9 mouse cellular contexts compared by ENCODE assay signal in the genomic region with DNA sequence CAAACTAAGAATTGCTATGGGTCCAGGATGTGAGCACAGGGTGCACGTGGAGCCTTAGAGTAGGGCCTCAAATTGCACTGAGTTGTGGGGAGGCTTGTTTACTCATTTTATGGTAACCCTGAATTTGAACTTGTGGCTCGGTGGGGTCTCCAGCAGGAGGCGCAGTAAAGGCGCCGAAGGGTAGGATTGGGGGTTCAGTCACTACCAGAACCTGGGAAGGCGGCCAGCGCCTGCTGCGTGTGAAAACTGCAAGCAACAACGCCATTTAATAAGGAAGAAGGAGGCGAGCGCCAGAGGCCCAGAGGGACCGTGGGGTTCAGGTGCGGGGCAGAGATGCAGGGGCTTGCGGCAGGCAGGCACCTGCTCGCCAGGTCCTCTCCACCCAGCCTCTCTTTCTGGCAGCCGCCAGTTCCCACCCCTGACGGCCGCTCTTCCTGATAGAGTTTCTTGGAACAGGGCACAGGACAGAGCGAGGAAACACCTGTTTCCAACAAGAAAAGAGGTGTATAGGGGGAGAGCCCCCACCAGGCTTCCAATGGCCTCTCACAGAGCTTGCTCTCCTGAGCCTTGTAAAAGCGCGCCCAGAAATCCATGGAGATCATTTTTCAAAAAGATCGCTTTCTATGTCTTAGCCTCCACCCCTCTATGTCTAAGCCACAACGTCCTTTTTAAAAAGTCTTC. TPM values are rescaled to one million over a fixed set of nuclear protein-coding genes. Genes with fewer than 3 reads are reported as not detected.
DNase-seq lines count a peak whose midpoint lies in the region; ATAC-seq and TF ChIP-seq lines count a peak whose summit lies in the region.
"Had no signal": no experiment of that assay in that cellular context is flagged by ENCODE, and none has a peak within 500 bp of the region (broad histone marks: within the 10 kb centered on the region; RNA-seq: fewer than 3 reads in every experiment).

No protein-coding gene starts in this region.

- TF ChIP-seq CTCF in forebrain, postnatal 0 days (IDR thresholded peaks at IDR 0.05; ENCODE audit: low read depth): peak; percentile 19; the same call in 1 of the 2 replicates

- H3K4me1 ChIP-seq in liver, embryonic 11.5 days (replicated peaks; ENCODE audit: control insufficient read depth, insufficient read depth, low read length): no peaks in the 10 kb centered on the region; the same call in 1 of the 2 replicates
- no peaks in the 10 kb centered on the region for H3K4me1 ChIP-seq in forebrain, postnatal 0 days (ENCODE audit: insufficient read depth)
- no peaks in the 10 kb centered on the region for H3K4me1 ChIP-seq in neural tube, embryonic 12.5 days

- peak overlapping the region; percentile 37; the same call in 1 of the 2 replicates for H3K4me3 ChIP-seq in liver, embryonic 11.5 days (ENCODE audit: low read depth, low read length)
- H3K4me3 ChIP-seq in forebrain, postnatal 0 days (ENCODE audit: low read depth, low read length): peak overlapping the region; percentile 42
- peak overlapping the region; percentile 29; the same call in 1 of the 2 replicates for H3K4me3 ChIP-seq in neural tube, embryonic 12.5 days

- no peak for DNase-seq in liver, embryonic 11.5 days (ENCODE audit: low spot score)
- no peak for DNase-seq in liver
- peak; percentile 26 to 39 for DNase-seq in cerebellum, adult 18-20 months
- peak; percentile 14 for DNase-seq in forebrain, postnatal 0 days
- peak; percentile 22 for DNase-seq in kidney, postnatal 10 days
- DNase-seq in frontal cortex, adult 2 months (ENCODE audit: extremely low spot score in 1 of 2, low spot score in 1 of 2): no peak
- no peak for DNase-seq in layer of hippocampus, postnatal 36 days

- no peak overlapping the region for H3K27ac ChIP-seq in liver, embryonic 11.5 days (ENCODE audit: low read depth, low read length)
- no peak overlapping the region for H3K27ac ChIP-seq in forebrain, postnatal 0 days (ENCODE audit: low read depth, low read length)
- H3K27ac ChIP-seq in neural tube, embryonic 12.5 days: no peak overlapping the region
- H3K27ac ChIP-seq: macrophage had no signal

- H3K4me2 ChIP-seq in liver, embryonic 11.5 days: peak overlapping the region; percentile 61
- H3K4me2 ChIP-seq in forebrain, postnatal 0 days (ENCODE audit: low read depth): peak overlapping the region; percentile 68
- peak overlapping the region; percentile 59 for H3K4me2 ChIP-seq in neural tube, embryonic 12.5 days (replicated peaks)

- H3K27me3 ChIP-seq in liver, embryonic 11.5 days (replicated peaks; ENCODE audit: control insufficient read depth, insufficient read depth, low read length): peaks cover 54% of the 10 kb centered on the region
- H3K27me3 ChIP-seq in forebrain, postnatal 0 days (ENCODE audit: insufficient read depth, low read length): peaks cover 5% of the 10 kb centered on the region; the same call in 1 of the 2 replicates
- peaks cover 52% of the 10 kb centered on the region for H3K27me3 ChIP-seq in neural tube, embryonic 12.5 days (replicated peaks)

- H3K9ac ChIP-seq in liver, embryonic 11.5 days (ENCODE audit: low read depth, low read length): no peak overlapping the region
- H3K9ac ChIP-seq in forebrain, postnatal 0 days: peak overlapping the region; percentile 18; the same call in 1 of the 2 replicates
- H3K9ac ChIP-seq in neural tube, embryonic 12.5 days: no peak overlapping the region

- 16% methylated on average over 23 of the region's 23 CpGs for WGBS in liver, embryonic 11.5 days
- 26% methylated on average over 23 of the region's 23 CpGs for WGBS in forebrain, postnatal 0 days
- WGBS in neural tube, embryonic 12.5 days: 22% methylated on average over 23 of the region's 23 CpGs

- H3K36me3 ChIP-seq in liver, embryonic 11.5 days (ENCODE audit: control insufficient read depth, insufficient read depth, low read length): no peaks in the 10 kb centered on the region
- H3K36me3 ChIP-seq in forebrain, postnatal 0 days (ENCODE audit: insufficient read depth): no peaks in the 10 kb centered on the region
- H3K36me3 ChIP-seq in neural tube, embryonic 12.5 days: no peaks in the 10 kb centered on the region

- no peak for ATAC-seq in liver, embryonic 11.5 days (replicated peaks; ENCODE audit: low FRiP score)
- ATAC-seq in forebrain, postnatal 0 days: peak; percentile 42; the same call in 1 of the 2 replicates
- ATAC-seq in neural tube, embryonic 12.5 days (ENCODE audit: low FRiP score, low read depth): peak; percentile 34; the same call in 1 of the 2 replicates

- H3K9me3 ChIP-seq in liver, embryonic 11.5 days (ENCODE audit: control insufficient read depth, low read length): no peaks in the 10 kb centered on the region
- H3K9me3 ChIP-seq in forebrain, postnatal 0 days (ENCODE audit: low read length): no peaks in the 10 kb centered on the region
- no peaks in the 10 kb centered on the region for H3K9me3 ChIP-seq in neural tube, embryonic 12.5 days

RNA-seq across cellular contexts. Expression of a gene that starts 1.1 kb away (rescaled TPM):
- polyA plus RNA-seq in liver, embryonic 11.5 days (2014; fragmentation: Nextera tagmentation; extraction: Ambion mirVana): not detected in 2 replicates
- total RNA-seq in forebrain, postnatal 0 days (2014; rRNA removed): 0.33 and 1.0 TPM in 2 replicates
- 0.25 and 0.36 TPM in 2 replicates for polyA plus RNA-seq in forebrain, postnatal 0 days (2015; fragmentation: Nextera tagmentation; extraction: Ambion mirVana)
- not detected in 2 replicates for polyA plus RNA-seq in neural tube, embryonic 12.5 days (2016; fragmentation: Nextera tagmentation; extraction: Ambion mirVana)
- polyA plus RNA-seq in frontal cortex, adult 2 months (2012; rRNA removed): 3.3 and 3.7 TPM in 2 replicates
- 1 to 10 TPM; 1.6 TPM for total RNA-seq in layer of hippocampus, postnatal 36 days (2021)
- polyA plus RNA-seq: macrophage had no signal

Comparison
In these comparisons a context has a peak if more than half of its experiments do, and no peak if none do; other contexts are left out.
1. DNase-seq: peak in cerebellum, adult 18-20 months (2 of 2), forebrain, postnatal 0 days (single experiment) and kidney, postnatal 10 days (single experiment); none in liver, embryonic 11.5 days (single experiment), liver (single experiment), frontal cortex, adult 2 months (0 of 2) and layer of hippocampus, postnatal 36 days (0 of 2).
2. Peak in every context shown above with its lines, with median percentiles within 50 percentile points of each other: H3K4me2 ChIP-seq and H3K4me3 ChIP-seq.